Mouse (Mus musculus) gastrocnemius, postnatal 10 days (tissue): ENCODE data around the gene Sv2b. TPM values are rescaled to one million over a fixed set of nuclear protein-coding genes. Genes with fewer than 3 reads are reported as not detected.

ENCODE experiments used
- DNase-seq: peaks from one replicate; pipeline ENCODE4 v3.0.0; 2021; ENCODE audit warnings: mixed read lengths
- total RNA-seq, 2 experiments: library from RNA; stranded (reverse); gene quantifications; 2 replicates each; pipeline ENCODE4 v1.2.3; 2021

The Sv2b gene
- total RNA-seq, 2 experiments from 2014 or later, result 1.1 to 1.2 TPM

DNA sequence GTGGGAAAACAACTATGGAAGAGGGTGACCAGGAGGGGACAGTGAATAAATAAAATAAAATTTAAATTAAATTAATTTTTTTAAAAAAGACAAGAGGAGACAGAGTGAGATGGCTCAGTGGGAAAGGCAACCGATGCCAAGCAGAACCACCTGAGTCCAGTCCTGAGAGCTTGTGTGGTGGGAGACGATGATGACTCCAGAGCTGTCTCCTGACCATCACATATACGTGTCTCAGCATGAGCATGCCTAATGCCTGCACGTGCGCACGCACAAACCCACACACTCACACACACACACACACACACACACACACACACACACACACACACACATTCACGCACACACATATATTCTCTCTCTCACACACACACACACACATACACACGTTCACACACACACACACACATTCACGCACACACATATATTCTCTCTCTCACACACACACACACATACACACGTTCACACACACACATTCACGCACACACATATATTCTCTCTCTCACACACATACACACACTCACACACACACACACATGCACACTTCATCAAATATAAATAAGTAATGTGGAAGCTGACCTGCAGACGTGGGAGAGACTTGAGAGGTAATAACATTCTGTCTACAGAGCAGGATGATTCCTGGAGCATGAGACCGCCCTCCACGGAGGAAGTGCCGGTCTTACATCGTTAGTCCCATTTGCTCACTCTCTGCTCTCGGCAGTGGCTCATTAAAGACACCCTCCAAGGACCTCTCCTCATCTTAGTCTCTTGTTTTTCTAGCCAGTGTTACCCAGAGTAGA lies 206.3 kb downstream of the Sv2b start:
- DNase-seq, result no peak

DNA sequence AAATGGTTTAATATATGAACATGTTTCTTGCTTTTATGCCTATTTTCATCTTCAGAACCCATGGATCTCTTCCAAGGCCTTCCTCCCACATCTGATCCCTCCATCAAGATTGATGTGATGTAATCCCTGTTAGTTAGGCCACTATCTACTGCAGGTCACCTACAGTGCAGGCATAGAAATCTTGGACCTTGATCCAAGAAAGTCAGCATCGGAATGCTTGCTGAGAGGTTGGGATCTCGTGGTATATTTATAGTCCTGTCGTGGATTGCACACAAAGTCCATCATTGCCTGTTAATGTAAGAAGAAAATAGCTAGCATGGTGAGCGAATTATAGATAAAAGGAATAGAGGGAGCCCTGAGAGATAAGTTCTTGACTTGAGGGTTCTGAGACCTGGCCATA lies 223.6 kb downstream of the Sv2b start:
- no peak for DNase-seq

DNA sequence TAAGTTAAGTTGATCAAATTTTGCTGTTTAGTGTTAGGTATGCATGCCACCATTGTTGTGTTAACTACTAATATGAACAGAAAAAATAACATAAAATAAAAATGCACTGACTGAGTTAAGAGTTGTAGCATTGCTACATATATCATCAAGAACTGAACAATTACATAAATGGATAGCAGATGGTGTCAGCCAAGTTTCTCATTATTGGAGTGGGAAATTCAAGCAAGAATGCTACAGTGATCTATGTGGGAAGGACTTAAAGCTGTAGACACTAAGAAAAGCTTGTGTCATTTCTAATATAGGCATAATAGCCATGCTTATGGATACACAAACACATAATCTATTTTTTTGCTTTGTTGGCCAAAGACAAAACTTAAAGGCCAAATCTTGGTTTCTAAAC lies 228.9 kb downstream of the Sv2b start:
- no peak for DNase-seq

DNA sequence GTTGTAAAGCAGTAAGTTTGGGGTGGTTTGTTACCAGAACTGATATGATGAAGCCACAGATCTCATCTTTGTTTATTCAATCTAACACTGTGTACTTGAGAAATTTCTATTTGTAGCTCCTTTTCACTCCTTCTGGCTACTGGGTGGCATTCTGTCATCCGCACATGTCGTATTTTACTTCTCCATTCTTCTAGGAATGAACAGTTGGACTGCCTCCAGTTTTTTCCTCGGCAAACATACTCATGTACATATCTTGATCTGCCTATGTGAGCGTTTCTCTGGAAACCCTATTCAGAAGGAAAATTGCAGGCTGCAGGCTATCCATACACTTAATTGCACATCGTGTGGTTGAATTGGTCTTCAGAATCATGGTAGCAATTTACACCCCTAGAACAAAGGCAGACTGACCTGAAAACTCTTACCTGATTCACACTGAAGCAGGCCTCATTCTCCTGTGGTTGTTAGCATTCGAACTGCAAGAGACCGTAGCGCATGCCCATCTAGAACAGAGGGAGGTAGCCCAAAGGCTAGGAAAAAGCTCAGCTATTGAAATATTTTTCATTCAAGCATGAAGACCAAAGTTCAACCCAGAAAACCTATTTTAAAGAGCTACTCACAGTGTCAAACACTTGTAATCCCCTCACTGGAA lies 231.4 kb downstream of the Sv2b start:
- no peak for DNase-seq

Other genes with a start within 250 kb of the Sv2b start
- gene Akap13, start 146.3 kb upstream of the Sv2b start, total RNA-seq, result 10 to 100 TPM; 65.5 to 73.5 TPM